Mouse (Mus musculus) liver, adult 2 months (tissue): ENCODE data around the gene Pelo.

Experiments used
- CTCF ChIP-seq: fragments of 200-500 bp; IDR thresholded peaks from 2 replicates; pipeline ENCODE4 v1.5.1; 2011; ENCODE audit warnings: low read depth, low read length, control low read depth
- POLR2A ChIP-seq: fragments of 200-500 bp; IDR thresholded peaks from 2 replicates; pipeline ENCODE4 v1.6.1; 2011; ENCODE audit warnings: low read length, control low read depth; ENCODE audit not compliant: insufficient read depth; ENCODE audit errors: extremely low read depth

DNA sequence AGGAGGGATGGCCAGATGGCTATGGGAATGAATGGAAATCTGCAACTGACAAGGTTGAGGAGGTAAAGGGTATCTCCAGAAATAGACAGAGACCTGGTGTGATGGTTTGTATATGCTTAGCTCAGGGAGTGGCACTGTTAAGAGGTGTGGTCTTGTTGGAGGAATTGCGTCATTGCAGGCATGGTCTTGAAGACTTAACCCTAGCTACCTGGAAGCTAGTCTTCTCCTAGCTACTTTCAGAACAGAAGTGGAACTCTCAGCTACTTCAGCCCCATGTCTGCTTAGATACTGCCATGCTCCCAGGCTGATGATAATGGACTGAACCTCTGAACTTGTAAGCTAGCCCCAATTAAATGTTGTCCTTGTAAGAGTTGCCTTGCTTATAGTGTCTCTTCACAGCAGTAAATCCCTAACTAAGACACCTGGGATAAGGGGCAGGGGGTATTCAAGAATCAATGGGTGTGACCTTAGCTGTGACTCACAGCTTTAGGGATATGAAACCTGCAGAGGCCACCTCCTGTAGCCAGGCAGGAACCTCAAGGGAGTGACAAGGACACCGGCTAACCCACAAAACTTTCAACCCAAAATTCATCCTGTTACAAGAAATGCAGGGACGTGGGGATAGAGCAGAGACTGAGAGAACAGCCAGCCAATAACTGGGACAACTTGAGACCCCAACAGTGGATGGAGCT, 27.1 kb upstream of the Pelo start:
- TF ChIP-seq CTCF = no peak
- no peak for TF ChIP-seq POLR2A
